Mouse (Mus musculus) lung, postnatal 0 days (tissue): ENCODE measurements around the gene Rcc1.

ENCODE experiments used
- CTCF ChIP-seq: IDR thresholded peaks from 2 replicates; pipeline ENCODE4 v1.5.1; 2016; ENCODE audit warnings: antibody characterized with exemption, mild to moderate bottlenecking
- EP300 ChIP-seq: IDR thresholded peaks from 2 replicates; pipeline ENCODE4 v1.6.1; 2016; ENCODE audit warnings: antibody characterized with exemption, mild to moderate bottlenecking, control low read depth

DNA sequence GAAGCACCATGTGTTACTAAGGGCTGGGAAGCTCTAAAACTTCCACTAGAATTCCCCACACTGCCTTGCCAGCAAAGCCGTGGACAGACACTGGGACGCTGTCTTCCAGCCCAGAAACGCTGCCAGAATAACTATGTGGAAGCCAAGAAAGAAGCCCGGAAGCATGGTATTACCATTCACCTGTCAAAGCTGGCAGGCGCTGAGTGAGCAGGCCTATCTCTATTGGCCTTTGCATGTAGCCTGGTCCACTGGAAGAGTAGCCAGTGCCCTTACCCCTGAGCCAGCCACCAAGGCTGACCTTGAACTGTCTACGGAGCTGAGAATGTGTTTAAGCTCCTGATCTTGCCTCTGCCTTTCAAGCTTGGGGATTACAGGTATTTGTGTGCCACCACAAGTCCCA lies 51.9 kb downstream of the Rcc1 start:
- TF ChIP-seq CTCF (no peak), EP300 (no peak)
